Mouse (Mus musculus) heart, postnatal 0 days (tissue): ENCODE measurements around the gene Prkacb.

Experiments
- CTCF ChIP-seq: IDR thresholded peaks from 2 replicates; pipeline ENCODE4 v1.5.1; 2016; ENCODE audit warnings: antibody characterized with exemption, control low read depth, low read depth
- EP300 ChIP-seq: IDR thresholded peaks from 2 replicates; pipeline ENCODE4 v1.6.1; 2016; ENCODE audit warnings: antibody characterized with exemption, low read depth

- no peak for TF ChIP-seq EP300
- no peak for TF ChIP-seq CTCF
These were observed 43.2 kb downstream of the Prkacb start for GRCm38 (mm10) chr3:146769569-146769939.
